Mouse (Mus musculus) thymus, postnatal 10 days (tissue): Measurements from ENCODE around the gene Ano7.

Source experiments
- DNase-seq, 2 experiments: peaks; one replicate each; pipeline ENCODE4 v3.0.0; 2021; ENCODE audit warnings: low spot score in 2 of 2

Ano7 gene

DNA sequence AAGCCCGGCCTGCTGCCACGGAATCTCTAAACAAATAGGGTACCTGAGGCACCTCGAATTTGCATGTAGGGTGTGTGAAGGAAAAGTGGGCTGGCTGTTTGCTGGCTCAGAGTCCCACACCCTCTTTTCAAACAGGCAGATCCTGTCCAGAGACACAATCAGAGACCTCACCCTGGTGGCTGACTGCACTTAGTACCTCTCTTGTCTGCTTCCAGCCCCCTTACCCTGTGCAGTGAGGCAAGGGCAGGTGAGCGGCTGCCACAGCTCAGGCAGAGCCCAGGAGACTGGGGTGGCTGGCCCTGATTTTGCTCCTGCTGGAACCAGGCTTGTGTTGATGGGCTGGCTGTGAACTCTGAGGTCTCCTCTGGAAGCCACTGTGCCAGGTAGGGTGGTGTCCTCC lies at the start of gene Ano7:
TSS of gene Ano7 (plus strand) at position 266 of the 400 bp plus-strand sequence.
- no peak for DNase-seq

DNA sequence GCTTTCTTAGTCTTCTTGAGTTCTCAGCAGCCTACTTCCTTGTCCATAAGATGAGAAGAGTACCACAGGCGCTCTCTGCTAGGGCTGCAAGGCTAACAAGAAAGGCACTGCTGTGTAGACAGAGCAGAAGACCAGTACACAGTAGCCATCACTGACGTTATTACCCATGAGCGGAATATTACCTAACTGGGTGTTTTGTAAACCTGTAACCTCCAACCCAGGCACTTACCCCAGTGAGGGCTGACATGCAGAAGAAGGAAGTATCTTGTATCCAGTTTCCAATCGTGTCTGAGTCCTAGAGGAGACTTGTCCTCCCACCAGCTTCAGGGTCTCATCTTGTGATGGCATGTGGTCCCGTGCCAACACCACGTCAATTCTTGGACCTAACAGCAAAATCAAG lies 49.8 kb upstream of the Ano7 start:
- DNase-seq = no peak

DNA sequence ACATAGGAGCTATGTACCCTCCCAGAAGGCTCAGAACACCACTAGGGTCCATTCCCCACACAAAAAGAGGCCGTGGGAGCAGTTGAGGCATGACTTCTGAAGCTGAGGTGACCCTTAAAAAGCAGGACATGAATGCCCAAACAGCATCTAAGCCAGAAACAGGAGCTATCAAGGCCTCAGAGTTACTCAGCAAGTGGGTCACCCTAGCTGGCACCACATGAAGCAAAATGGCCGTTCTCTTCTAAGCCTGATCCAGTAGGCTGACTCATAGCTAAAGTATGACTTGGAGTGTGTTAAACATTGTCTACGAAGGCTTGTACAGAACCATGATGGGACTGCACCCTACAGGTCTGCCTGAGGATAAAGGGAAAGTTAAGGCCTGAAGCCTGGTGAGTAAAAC lies 47.3 kb upstream of the Ano7 start:
- no peak for DNase-seq

DNA sequence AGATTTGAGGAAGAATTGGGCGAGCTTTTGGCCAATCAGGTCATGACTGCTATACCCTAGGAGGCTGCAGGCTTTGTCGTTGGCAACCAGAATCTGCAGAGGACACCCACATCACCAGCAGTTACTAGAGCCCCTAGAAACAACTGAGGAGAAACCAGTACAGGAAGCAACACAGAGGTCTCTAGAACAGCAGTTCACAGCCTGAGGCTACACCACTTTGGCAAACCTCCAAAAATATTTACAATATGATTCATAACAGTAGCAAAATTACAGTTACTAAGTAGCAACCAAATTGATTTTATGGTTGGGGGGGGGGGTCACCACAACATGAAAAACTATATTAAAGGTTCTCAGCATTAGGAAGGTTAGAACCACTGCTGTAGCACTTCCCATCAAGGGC lies 39.1 kb upstream of the Ano7 start:
- DNase-seq = no peak

DNA sequence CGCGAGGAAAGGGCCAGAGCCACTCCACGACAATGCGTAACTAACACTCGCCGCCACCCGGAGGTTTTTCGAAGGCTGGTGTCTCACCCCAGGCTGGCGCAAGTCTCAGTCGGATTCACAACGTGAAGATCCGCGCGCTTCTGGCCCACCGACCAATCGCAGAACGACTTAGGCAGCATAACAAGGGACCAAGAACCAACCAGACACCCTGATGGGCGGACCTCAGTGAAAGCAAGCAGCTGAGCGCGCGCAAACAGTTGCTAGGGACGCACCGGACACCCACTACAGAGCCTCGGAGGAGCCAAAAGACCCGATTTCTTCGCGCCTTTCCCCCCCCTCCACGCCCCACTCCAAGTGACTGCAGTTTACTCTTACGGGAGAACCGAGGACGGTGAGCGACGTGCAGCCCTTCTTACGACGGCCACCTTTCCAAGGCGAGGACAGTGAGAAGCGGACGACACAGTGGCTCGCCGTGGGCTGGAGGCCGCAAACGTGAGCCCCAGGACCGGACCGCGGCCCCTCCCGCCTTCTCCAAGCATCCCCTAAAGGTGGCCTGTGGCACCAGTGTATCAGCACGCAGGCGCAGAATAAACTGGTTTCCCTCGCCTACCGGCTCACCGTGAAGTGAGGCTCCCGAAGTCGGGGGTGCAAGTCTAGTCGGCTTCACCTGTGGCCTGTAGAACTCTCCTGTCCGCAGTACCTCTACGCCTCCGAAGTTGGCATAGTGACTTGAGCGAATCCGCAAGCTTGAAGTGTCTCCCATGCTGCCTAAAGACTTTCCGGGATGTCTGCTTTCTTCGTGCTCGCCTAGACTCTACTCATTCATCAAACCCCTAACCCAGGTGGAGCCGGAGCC lies 30.9 kb upstream of the Ano7 start, which contains the start of the genes Ppp1r7 and Pask:
TSS of gene Ppp1r7 (plus strand) at position 207 of the 856 bp plus-strand sequence.
TSS of gene Pask (minus strand) at position 835 of the 856 bp plus-strand sequence.
- peak; percentile 91 to 92 for DNase-seq

DNA sequence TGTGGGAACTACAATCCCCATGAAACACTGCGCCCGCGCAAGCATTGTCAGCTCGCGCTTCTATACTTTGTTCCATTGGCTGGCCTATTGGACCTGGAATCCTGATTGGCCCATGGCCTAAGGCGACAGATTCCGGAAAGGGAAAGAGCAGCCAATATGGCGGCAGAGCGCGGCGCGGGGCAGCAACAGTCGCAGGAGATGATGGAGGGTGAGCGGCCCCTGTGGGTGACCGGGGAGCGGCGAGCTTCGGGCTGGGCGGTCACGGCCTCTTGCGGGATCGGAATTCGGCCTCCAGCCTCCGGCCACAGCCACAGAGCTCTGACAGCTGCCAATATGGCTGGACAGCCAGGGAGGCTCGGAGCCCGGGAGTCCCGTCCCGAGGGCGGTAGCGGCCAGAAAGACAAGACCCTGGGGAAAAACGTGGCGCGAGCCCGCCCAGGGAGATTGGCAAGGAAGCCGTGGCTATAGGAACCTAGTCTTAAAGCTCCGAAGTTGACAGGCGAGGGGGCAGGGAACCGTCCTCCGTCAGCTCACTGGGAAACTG lies 30.2 kb upstream of the Ano7 start:
- DNase-seq = peak; percentile 89 to 90

DNA sequence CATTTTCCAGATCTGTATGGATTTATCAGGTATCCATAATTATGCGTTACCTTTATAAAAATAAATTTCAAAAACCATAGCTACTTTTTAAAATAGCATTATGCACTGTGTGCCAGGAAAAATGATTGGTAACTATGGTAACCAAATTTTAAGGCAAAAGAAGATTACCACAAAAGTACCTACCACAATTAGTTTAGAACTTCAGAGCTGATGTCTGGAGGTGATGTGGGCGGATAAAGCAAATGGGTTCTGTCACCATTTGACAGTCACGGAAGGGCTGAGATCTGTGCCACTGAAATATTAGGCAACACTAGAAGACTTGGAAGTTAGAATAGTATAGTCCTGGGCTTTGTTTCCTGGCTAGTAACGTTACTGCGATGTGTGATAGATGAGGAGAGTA lies 26.6 kb upstream of the Ano7 start:
- DNase-seq = no peak

DNA sequence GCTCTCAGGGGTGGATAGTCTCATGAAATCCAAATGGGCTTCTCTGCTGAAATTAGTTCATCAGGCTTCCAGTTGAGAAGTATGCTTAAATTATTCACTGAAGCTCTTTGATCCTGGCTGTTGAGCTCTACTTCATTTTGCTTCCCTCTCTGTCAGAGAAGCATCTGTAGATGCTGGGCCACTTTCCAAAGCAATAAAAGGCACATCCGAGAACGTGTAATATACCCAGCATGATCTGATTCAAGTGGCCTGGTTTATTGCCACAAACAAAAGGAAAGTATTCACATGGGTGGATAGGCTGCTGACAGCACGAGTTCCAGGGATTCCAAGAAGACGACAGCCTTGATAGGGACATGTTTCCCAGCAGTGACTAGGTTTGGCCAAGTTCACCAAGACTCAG lies 24.0 kb upstream of the Ano7 start:
- no peak for DNase-seq

DNA sequence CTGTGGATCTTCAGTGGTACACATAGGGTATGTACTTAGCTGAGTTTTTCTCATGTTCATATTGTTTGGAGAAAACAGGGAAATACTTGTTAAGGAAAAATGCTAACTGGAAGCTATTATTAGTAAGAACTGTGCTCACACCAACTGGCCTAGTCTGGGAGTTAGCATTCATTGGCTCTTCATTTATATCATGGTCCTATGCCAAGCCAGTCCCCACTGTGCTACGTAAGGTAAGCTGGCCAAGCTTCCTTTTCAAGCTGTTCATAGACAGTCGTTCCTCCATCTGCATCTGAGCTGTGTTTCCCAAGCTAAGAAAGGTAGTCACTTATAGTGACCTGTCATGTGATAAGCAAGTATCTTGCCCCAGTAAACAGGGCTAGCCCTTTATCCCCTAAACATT lies 21.0 kb upstream of the Ano7 start:
- DNase-seq = no peak

DNA sequence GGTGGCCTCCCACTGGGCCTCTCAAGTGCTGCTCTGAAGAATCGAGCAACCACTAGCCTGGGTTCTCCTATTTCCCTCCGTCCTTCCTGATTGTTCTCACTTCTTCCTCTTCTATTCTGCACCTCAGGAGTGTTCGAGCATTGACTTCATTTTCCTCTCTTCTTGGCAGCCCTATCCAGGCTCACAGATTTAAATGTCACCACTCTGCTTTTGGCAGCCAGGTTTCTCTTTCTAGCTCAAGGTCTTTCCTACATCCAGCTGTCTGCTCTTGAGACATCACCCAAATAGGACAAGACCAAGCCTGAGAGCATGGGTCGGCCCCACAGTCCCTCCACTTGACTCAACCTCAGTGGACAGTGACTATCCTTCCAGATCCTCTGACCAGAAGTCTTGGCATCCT lies 11.1 kb upstream of the Ano7 start:
- no peak for DNase-seq

DNA sequence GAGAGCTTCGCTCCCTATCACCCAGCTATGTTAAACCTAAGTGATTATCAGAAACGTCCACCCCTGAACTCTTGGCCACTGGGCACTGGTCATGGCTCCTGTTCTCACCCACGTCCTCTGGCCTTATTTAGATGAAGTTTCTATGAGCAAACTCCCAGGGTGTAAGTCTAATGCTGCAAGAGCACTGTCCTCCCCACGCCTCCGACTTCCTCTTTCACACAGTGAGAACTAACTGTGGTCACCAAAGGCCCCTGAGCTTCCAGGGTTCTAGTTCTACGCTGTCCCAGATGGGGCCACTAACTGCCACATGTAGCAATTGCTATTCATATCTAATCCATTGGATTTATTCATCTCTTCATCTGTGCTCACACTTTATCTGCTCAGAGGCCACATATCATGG lies 8.1 kb upstream of the Ano7 start:
- DNase-seq = no peak

DNA sequence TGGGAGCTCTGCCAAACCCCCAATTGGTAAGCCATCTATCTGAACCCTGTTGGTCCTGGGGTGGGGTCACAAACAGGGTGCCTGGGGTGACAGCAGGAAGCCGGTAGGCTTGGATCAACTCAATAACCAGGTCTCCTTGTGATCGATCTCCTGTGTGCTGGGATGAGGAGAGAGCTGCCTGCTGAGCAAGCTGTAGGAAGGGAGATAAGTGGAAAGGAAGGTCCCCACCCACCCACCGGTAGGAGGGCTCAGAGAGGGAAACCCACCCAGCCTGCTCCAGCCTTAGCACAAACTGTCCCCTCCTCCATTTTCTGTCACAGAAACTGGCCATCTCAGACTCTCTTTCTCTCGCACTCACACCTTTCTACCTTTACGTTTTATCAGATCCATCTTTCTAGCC lies 3.6 kb downstream of the Ano7 start:
- no peak for DNase-seq

DNA sequence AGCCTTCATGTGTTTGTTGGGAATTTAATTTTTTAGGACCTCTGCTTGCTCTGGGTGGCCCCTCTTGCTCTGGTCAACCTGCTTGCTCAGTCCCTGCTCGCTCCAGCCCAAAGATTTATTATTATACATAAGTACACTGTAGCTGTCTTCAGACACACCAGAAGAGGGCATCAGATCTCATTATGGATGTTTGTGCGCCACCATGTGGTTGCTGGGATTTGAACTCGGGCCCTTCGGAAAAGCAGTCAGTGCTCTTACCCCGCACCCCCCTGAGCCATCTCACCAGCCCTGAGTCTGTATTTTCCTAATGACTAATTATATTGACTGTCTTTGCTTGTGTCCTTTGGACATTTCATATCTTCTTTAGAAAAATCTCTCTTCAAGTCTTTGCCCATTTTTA lies 5.4 kb downstream of the Ano7 start:
- no peak for DNase-seq

DNA sequence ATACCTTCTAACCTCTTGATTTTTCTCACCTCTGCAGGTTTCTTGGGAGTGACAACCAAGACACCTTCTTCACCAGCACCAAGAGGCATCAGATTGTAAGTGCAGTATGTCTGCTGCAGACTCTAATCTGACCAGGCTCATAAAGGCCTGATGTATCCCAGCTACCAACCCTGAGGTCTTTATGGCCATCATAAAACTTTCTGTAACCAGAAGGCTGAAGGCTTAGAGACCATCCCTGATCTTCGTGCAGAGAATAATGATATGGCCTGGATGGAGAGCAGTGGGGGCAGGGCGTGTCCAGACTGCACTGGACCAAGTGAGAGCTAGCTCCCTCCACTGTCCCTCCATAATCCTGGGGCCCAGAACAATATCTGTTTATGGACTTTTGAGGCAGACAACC lies 13.5 kb downstream of the Ano7 start:
- DNase-seq = no peak

DNA sequence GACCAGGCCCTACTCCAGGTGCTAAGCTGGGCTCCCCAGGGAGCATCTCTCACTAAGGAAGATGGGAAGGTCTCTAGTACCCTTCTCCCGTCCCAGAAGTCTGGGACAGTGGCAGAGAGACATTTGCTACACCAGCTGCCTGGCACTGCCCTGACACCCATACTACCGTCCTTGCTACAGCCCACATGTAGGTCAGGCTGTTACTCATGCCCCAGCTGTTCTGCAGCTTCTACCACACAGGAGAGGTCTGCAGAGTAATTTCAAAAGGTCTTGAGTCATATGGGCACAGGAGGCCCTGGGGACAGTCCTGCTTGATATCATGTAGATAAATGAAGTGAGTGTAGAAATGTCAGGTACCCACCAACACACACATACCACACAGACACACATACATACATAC lies 15.2 kb downstream of the Ano7 start:
- no peak for DNase-seq

DNA sequence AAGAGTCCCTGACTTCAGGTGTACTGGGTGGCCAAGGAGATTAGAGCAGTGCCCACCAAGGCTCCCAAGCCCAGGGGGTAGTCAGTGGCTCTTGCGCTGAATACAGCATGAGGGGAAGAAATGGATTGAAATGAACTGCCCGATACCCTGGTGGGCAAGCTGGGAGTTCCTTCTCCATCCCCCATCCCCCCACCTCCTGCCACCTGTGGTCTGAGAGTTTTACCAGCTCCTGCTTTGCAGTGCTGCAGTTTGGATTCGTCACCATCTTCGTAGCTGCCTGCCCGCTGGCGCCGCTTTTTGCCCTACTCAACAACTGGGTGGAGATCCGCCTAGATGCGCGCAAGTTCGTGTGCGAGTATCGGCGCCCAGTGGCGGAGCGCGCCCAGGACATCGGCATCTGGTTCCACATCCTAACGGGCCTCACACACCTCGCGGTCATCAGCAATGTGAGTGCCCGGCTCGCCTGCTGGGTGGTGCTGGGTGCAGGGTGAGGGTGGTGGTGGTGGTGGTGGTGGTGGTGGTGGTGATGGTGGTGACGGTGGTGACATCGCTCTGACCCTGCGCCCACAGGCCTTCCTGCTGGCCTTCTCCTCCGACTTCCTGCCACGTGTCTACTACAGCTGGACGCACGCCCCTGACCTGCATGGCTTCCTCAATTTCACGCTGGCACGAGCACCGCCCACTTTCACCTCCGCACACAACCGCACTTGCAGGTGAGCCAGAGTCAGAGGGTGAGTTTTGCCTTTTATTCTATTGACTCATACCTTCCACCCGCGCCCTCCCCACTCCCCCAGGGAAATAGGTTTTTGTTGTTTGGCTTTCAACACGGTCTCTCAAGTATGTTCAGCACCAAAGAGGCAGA lies 27.7 kb downstream of the Ano7 start:
- no peak for DNase-seq

DNA sequence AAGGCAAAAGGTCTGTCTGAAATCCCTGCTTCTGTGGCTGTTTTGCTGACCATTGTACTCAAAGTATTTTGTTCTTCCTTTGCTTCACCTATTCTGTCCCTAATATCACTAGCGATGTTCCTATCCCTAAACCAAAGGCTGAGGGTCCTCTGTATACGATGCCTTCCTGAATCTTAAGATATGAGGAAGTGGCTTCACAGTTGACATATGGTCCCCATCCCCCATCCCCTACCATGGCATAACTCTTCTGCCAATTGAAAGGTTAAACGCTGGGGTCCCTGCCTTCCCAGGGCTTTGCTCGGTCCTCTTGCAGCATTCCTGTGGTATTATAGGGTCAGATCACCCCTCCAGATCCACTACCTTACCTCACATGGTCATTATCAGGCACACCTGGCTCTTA lies 29.7 kb downstream of the Ano7 start:
- DNase-seq = no peak

DNA sequence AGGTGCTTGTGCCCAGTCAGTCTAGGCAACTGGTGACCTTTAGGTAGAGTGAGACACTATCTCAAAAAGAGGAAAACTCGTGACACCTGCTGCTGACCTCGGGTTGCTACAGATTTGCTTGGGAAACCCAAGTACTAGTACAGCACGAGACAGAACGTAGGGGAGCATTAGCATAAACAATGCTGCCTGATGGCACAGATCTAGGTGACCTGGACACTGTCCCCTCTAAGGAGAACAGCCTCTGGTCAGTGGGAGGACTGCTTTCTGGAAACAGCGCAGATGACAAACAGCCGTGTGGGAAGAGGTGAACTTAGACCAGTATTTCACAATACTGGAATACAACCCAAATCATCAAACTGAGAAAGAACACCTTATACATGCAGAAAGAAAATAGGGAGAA lies 58.4 kb downstream of the Ano7 start:
- no peak for DNase-seq

DNA sequence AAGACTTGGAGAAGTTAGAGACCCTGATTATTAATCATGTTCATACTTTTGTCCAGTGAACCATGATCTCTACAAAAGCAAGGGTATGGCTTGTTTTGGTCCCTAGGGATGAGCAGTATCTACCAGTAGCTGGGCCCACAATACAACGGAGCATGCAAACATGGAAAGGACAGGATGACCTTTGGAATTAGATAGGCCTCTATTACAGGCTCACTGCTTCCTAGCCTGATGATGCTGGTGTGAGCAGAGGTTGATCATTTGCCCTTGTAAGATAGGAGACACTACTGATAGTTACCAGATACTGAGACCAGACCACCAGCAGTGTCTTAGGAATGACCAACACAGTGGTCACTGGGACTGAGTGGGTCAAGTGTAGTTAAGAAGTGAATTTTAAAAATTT lies 65.6 kb downstream of the Ano7 start:
- DNase-seq = no peak

DNA sequence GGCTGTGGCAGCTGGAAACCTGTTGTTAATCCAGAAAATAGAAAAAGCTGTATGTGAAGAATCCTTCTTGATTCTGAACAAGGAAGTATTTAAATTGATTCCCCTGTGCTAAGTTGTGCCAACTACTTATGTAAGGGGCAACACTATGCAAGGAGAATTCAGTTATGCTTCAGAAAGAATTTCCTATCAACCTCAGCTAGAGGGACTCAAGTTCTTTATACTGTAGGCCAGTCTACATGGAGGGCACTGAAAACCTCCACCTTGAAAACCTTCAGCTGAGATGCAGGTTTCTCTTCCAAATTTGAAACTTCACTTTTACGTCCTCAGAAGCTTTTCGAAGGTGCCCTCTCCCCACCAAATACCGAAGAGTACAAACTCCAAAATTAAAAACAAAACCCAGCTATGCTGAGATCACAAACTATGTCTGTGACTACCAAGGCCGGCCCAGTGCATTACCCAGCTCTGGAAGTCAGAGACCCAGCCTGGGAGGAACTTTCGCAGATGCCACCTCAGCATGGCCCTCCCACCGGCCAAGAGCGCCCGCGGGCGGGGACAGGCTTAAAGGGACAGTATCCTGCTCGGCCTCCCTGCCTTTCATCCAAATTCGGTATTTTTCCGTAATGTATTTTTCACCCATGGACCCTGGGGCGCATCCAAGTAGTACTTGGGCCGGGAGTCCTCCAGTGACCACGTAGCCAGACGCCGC lies 70.8 kb downstream of the Ano7 start:
- peak; percentile 40 to 42 for DNase-seq

DNA sequence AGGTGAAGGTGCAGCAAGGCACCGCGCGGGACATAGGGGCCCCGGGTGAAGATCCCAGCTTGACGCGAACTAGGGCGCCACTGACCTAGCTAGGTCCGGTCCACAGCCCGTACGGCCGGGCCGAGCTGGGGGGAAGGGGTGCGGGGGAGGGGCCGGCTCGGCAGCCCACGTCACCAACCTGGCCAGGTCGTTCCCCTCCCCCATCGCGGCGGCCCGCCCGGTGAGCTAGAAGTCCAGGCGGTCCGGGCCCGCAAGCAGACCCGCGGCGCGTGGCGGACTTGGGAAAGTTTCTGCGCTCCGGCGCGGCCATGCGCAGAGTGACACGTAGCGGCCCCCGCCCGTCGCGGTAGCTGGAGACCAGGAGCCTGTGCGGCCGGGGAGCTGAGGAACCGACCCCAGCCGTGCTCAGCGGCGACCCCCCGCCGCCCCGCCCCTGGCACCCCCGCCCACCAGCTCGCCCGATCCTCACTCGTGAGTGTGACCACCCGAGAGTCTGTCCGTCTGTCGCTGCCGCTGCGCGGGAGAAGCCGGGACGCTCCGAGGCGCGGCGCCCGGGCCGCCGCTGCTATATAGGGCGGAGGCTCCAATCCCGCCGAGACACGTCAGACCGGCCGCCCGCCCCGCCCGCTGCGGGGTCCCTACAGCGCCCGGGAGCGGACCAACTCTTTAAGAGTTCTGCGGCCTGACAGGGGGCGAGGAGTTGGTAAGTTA lies 71.5 kb downstream of the Ano7 start:
- peak; percentile 62 to 70 for DNase-seq
